Mouse (Mus musculus) liver, postnatal 0 days (tissue): ENCODE measurements at regions not wholly inside any gene's neighbourhood (a gene's known extent, or its start where the extent isn't known, plus 50 kb on each side); places are given as distances from the start of the nearest gene placed in this dataset.
"Not testable (repeated sequence)": the region's sequence is repeated elsewhere in the genome, so short reads cannot be mapped to it uniquely, and the experiment has no call there.

Experiments
- CTCF ChIP-seq: sonication (generic); IDR thresholded peaks from 2 replicates; pipeline ENCODE4 v1.5.1; 2016; ENCODE audit warnings: antibody characterized with exemption, low read depth
- EP300 ChIP-seq: IDR thresholded peaks from 2 replicates; pipeline ENCODE4 v1.6.1; 2016; ENCODE audit warnings: antibody characterized with exemption, low read depth, mild to moderate bottlenecking

DNA sequence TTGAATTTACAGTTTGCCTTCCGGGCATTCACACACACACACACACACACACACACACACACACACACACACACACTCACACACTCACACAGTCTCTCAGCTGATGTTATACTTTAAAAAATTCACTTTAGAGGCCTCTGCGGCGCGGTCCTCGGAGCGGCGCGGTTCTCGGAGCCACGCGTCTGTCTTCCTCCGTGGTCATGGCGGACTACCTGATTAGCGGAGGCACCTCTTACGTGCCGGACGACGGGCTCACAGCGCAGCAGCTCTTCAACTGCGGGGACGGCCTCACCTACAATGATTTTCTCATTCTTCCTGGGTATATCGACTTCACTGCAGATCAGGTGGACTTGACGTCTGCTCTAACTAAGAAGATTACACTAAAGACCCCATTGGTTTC lies 614.1 kb upstream of the Cdh8 start:
- TF ChIP-seq CTCF, EP300: not testable (repeated sequence)
